Mouse (Mus musculus) B cell, adult 67 days (primary cell): ENCODE results near the gene Tmem74b. TPM values are rescaled to one million over a fixed set of nuclear protein-coding genes. Genes with fewer than 3 reads are reported as not detected.

Source experiments
- total RNA-seq, 2 experiments: library from RNA; stranded (reverse); gene quantifications; 4 replicates each; pipeline ENCODE4 v1.2.4; 2023

Tmem74b gene
- not detected for total RNA-seq

DNA sequence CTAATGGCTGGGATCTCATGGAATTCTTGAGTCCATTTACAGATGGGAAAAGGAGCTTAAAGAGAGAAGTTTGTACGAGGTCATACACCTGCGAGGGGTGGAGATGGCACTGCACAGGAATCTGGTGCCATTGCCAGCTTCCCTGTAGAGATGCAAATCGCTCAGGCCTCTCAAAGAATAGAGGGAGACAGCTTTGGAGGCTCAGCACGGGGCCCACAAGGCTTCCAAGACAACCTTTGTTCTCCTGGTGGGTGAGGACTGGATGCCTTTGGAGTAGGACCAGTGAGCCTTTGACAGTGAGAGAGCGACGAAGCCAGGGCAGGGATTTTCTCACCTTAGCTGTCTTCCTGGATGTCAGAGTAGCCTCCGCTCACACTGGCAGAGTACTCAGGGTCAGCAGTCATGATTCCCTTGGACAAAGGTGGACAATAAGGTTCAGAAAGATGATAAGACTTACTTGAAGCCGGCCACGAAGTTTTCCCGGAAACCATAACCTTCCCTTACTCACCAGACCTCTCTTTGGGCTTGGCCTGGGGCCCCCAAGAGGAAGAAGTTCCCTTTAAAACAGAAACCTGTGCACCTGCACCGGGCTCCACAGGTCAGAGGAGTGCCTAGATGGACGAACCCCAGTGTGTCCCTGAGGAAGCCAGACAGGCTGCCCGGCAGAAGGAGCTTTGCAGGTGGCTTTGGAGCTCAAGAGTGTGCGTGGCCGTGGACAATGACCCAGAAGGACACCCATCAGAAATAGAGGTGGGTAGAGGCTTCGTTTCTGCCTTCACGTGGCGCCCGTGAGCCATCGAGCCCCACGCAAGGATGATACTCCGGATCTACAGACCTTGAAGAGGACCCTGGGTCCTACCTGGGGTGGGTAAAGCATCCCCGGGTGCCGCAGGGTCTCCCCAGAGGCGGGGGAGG lies at the start of gene Tmem74b:
Tmem74b (plus strand) TSS at position 778 of the 915 bp plus-strand sequence.

DNA sequence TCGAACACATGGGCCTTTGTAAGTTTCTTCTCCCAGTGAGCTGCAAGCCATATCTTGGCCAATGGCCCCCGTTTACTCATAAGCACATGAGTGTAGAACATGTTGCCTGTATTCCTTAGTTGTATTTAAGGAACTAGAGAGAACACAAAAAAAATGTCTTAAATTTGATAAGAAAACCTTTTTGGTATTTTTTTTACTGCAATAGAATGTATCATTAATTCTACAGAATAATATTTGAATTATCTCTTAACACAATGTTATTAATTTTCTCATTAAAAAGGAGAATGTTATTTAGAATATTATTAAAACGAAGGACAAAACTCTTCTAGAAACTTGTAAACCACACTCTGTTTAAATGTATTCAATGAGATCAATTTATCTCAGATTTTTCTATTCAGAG lies 33.4 kb upstream of the Tmem74b start, which contains the start of gene Rad21l:
Rad21l (minus strand) TSS at position 101 of the 400 bp plus-strand sequence.

DNA sequence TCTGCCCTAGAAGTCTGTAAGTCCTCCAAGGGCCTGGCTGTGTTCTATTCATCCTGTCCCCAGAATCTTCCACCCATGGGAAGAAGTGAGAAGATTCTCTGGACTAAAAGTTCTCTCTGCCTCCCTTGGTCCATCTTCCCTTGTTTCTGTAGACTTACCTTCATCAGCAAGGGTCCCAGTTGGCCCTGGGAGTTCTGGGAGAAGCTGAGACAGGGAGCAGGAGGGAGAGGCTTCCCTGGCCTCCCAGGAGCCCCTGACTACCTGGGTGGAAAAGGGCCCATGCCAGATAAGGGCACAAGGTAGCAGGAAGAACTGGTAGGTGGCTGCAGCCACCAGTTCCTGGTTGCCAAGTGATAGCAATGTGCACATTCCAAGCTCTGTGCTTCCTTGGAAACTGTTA lies 42.0 kb downstream of the Tmem74b start, which contains the start of gene Psmf1:
Psmf1 (minus strand) TSS at position 342 of the 400 bp plus-strand sequence.

Other genes starting within 250 kb of the Tmem74b start
- not detected for gene 4921509C19Rik, start 225.9 kb upstream of the Tmem74b start, total RNA-seq
- gene Nsfl1c, start 207.8 kb upstream of the Tmem74b start, total RNA-seq, result 100 to 1,000 TPM; 102 to 114 TPM
- gene Fkbp1a, start 159.5 kb upstream of the Tmem74b start, total RNA-seq, result 10 to 100 TPM; 66.5 to 74.4 TPM
- 1 to 10 TPM; 1.6 to 2.2 TPM for gene Sdcbp2, start 129.4 kb upstream of the Tmem74b start, total RNA-seq
- gene Snph, start 69.4 kb upstream of the Tmem74b start, total RNA-seq, result under 1 TPM; 0.33 to 0.41 TPM
- not detected for gene Rad21l, start 33.5 kb upstream of the Tmem74b start, total RNA-seq
- gene Psmf1, start 42.2 kb downstream of the Tmem74b start, total RNA-seq, result 10 to 100 TPM; 32.4 to 39.5 TPM
- gene Rspo4, start 140.9 kb downstream of the Tmem74b start, total RNA-seq, result not detected
- gene Angpt4, start 209.2 kb downstream of the Tmem74b start, total RNA-seq, result not detected